In genomic region chr7:49471278-49471677, GRCm38 (mm10) we compare ENCODE assay signal across 8 mouse cellular contexts.
A peak's percentile ranks its signal among the peaks of the same experiment; 100 is the strongest.
DNase-seq lines count a peak whose midpoint lies in the region; ATAC-seq and TF ChIP-seq lines count a peak whose summit lies in the region.

No protein-coding gene starts in this region.

- DNase-seq in CD4-positive, CD25-positive, alpha-beta regulatory T cell, adult 2 months (ENCODE audit: low read depth, low spot score) = peak; percentile 64
- peak; percentile 49 for DNase-seq in forelimb bud, embryonic 11.5 days (ENCODE audit: low read depth, low spot score)
- DNase-seq in left cerebral cortex, postnatal 10 days (ENCODE audit: extremely low spot score in 1 of 2, low spot score in 2 of 2) = peak; percentile 56 to 74

- intact Hi-C loops in left cerebral cortex, postnatal 10 days (cut with DNase I) = loop anchor here (10.0 kb wide), 1 partner anchor 274 kb away; no protein-coding TSS in a partner anchor

- H3K9ac ChIP-seq in intestine, postnatal 0 days (ENCODE audit: low read depth, low read length) = no peak overlapping the region
- no peak overlapping the region for H3K9ac ChIP-seq in intestine, embryonic 15.5 days
- no peak overlapping the region for H3K9ac ChIP-seq in hindbrain, embryonic 13.5 days

- peak; percentile 41; the same call in 1 of the 2 replicates for ATAC-seq in intestine, postnatal 0 days
- no peak for ATAC-seq in intestine, embryonic 15.5 days
- ATAC-seq in hindbrain, embryonic 13.5 days (ENCODE audit: low FRiP score) = no peak

- TF ChIP-seq POLR2A in bone marrow, adult 2 months (IDR thresholded peaks at IDR 0.05; ENCODE audit: borderline replicate concordance, control insufficient read depth, low read depth, low read length) = no peak
- no peak for TF ChIP-seq POLR2A in olfactory bulb, adult 2 months (IDR thresholded peaks at IDR 0.05; ENCODE audit: insufficient read depth, low read depth, low read length)

- H3K27me3 ChIP-seq in intestine, postnatal 0 days (replicated peaks; ENCODE audit: control insufficient read depth, insufficient read depth, low read length) = no peaks in the 10 kb centered on the region
- H3K27me3 ChIP-seq in intestine, embryonic 15.5 days (replicated peaks) = no peaks in the 10 kb centered on the region
- H3K27me3 ChIP-seq in hindbrain, embryonic 13.5 days = no peaks in the 10 kb centered on the region

- no peak overlapping the region for H3K4me3 ChIP-seq in intestine, postnatal 0 days (ENCODE audit: low read depth, low read length)
- H3K4me3 ChIP-seq in intestine, embryonic 15.5 days (replicated peaks) = no peak overlapping the region
- no peak overlapping the region for H3K4me3 ChIP-seq in bone marrow, adult 2 months (replicated peaks; ENCODE audit: control insufficient read depth, low read depth, low read length)
- H3K4me3 ChIP-seq in olfactory bulb, adult 2 months (ENCODE audit: insufficient read depth, low read depth, low read length) = no peak overlapping the region
- no peak overlapping the region for H3K4me3 ChIP-seq in hindbrain, embryonic 13.5 days

- peak; percentile 81 for TF ChIP-seq CTCF in intestine, postnatal 0 days (IDR thresholded peaks at IDR 0.05; ENCODE audit: low read depth)
- TF ChIP-seq CTCF in bone marrow, adult 2 months (IDR thresholded peaks at IDR 0.05; ENCODE audit: control insufficient read depth, insufficient read depth, low read length) = peak; percentile 65
- peak; percentile 65; the same call in 1 of the 2 replicates for TF ChIP-seq CTCF in olfactory bulb, adult 2 months (IDR thresholded peaks at IDR 0.05; ENCODE audit: insufficient read depth, low read depth, low read length)

- H3K9me3 ChIP-seq in intestine, postnatal 0 days (ENCODE audit: control insufficient read depth) = no peaks in the 10 kb centered on the region
- no peaks in the 10 kb centered on the region for H3K9me3 ChIP-seq in intestine, embryonic 15.5 days
- H3K9me3 ChIP-seq in hindbrain, embryonic 13.5 days = no peaks in the 10 kb centered on the region

- H3K4me2 ChIP-seq in intestine, postnatal 0 days (replicated peaks; ENCODE audit: low read depth) = no peak overlapping the region
- no peak overlapping the region for H3K4me2 ChIP-seq in intestine, embryonic 15.5 days (replicated peaks)
- no peak overlapping the region for H3K4me2 ChIP-seq in hindbrain, embryonic 13.5 days

- H3K36me3 ChIP-seq in intestine, postnatal 0 days (ENCODE audit: control insufficient read depth, insufficient read depth) = peaks cover 41% of the 10 kb centered on the region
- H3K36me3 ChIP-seq in intestine, embryonic 15.5 days = peaks cover 7% of the 10 kb centered on the region; the same call in 1 of the 2 replicates
- H3K36me3 ChIP-seq in hindbrain, embryonic 13.5 days = no peaks in the 10 kb centered on the region

- WGBS in intestine, postnatal 0 days = 54% methylated on average over 3 of the region's 3 CpGs
- 57% methylated on average over 3 of the region's 3 CpGs for WGBS in intestine, embryonic 15.5 days
- 60% methylated on average over 3 of the region's 3 CpGs for WGBS in bone marrow, adult 2 months
- WGBS in olfactory bulb, adult 2 months = 60% methylated on average over 3 of the region's 3 CpGs
- 58% methylated on average over 3 of the region's 3 CpGs for WGBS in hindbrain, embryonic 13.5 days

- H3K4me1 ChIP-seq in intestine, postnatal 0 days (replicated peaks; ENCODE audit: control insufficient read depth, insufficient read depth, low read length) = no peaks in the 10 kb centered on the region
- no peaks in the 10 kb centered on the region for H3K4me1 ChIP-seq in intestine, embryonic 15.5 days (replicated peaks)
- peaks cover 1% of the 10 kb centered on the region; the same call in 1 of the 2 replicates for H3K4me1 ChIP-seq in bone marrow, adult 2 months (ENCODE audit: control insufficient read depth, insufficient read depth, low read length)
- H3K4me1 ChIP-seq in olfactory bulb, adult 2 months (ENCODE audit: control insufficient read depth, insufficient read depth, low read length) = peaks cover 2% of the 10 kb centered on the region; the same call in 1 of the 2 replicates
- H3K4me1 ChIP-seq in hindbrain, embryonic 13.5 days (replicated peaks) = no peaks in the 10 kb centered on the region

- no peak overlapping the region for H3K27ac ChIP-seq in intestine, postnatal 0 days (ENCODE audit: low read depth, low read length)
- no peak overlapping the region for H3K27ac ChIP-seq in intestine, embryonic 15.5 days
- H3K27ac ChIP-seq in bone marrow, adult 2 months (ENCODE audit: control insufficient read depth, insufficient read depth, low read depth, low read length, poor library complexity) = no peak overlapping the region
- no peak overlapping the region for H3K27ac ChIP-seq in olfactory bulb, adult 2 months (ENCODE audit: insufficient read depth, low read depth, low read length)
- H3K27ac ChIP-seq in hindbrain, embryonic 13.5 days = no peak overlapping the region
